Mouse (Mus musculus): ENCODE measurements around the gene Cdc34.

DNA sequence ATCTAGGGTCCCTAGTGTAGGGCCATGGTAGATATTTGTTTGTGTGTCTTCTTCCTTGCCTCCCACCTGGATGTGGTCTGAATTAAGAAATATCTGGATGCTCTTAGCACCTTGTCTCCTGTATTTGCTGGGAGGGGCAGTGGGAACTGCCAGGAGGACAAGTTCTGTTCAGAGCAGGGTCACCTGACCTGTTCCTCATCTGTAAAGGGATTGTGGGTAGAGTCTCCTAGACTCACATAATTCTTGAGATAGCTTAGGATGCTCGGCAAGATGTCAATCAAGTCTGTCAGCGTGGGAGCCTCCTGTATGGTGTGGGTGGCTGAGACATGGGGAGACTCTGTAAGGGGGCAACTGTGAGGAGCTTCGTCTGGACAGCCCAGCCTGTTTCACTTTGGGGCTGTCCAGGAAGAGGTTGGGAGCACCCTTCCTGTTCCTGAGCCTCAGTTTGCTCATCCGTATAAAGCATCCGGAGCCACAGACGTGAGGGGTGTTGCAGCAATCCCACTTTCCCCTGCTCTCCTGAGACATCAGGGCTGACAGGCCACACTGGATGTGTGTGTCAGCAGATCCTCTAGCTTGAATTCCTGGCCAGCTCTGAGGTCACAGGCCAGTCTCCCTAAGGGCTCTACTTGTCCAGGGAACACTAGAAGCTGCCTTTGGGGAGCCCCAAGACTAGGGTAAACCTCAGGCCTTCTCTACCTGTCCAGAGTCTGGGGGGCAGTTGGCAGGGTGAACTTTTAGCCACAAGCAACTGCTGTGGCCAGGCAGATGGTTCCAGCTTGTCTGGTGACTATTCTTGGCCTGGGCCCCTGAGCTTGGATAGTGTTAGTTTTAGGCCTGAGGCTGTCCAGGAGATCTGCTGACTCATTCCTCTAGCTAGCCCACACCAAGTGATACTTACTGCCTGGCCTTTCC lies 2.0 kb downstream of the Cdc34 start:
- TF ChIP-seq CTCF (IDR thresholded peaks at IDR 0.05; ENCODE audit: low read depth, low read length) (no peak), POLR2A (IDR thresholded peaks at IDR 0.05; ENCODE audit: borderline replicate concordance, low read depth, low read length) (no peak)

Measured in bone marrow macrophage, adult 2 months (primary cell).